Mouse (Mus musculus): ENCODE measurements around the gene Lag3.

GRCm38 (mm10) chr6:124856321-124856720 lies 55.2 kb downstream of the Lag3 start:
- TF ChIP-seq CTCF (IDR thresholded peaks at IDR 0.05; ENCODE audit: extremely low read depth, insufficient read length, insufficient replicate concordance, low read depth, low read length) = no peak
- TF ChIP-seq POLR2A (IDR thresholded peaks at IDR 0.05; ENCODE audit: low read depth, low read length) = no peak
